Mouse (Mus musculus): Measurements from ENCODE around the gene Rogdi. TPM values are rescaled to one million over a fixed set of nuclear protein-coding genes. Genes with fewer than 3 reads are reported as not detected.

Gene Rogdi
- polyA plus RNA-seq, 1 experiment from 2014 or later = 164 TPM

Other genes starting within 250 kb of the Rogdi start
- 117 and 127 TPM in 2 replicates for gene Cdip1, start 223.3 kb downstream of the Rogdi start, polyA plus RNA-seq (2015; fragmentation: Nextera tagmentation; extraction: Ambion mirVana)
- gene 4930562C15Rik, start 178.1 kb downstream of the Rogdi start, polyA plus RNA-seq (2015; fragmentation: Nextera tagmentation; extraction: Ambion mirVana) = 0.26 and 0.36 TPM in 2 replicates
- gene Ubald1, start 133.2 kb downstream of the Rogdi start, polyA plus RNA-seq (2015; fragmentation: Nextera tagmentation; extraction: Ambion mirVana) = 54.9 and 63.3 TPM in 2 replicates
- 118 and 126 TPM in 2 replicates for gene Mgrn1, start 127.3 kb downstream of the Rogdi start, polyA plus RNA-seq (2015; fragmentation: Nextera tagmentation; extraction: Ambion mirVana)
- 117 and 119 TPM in 2 replicates for gene Nudt16l1, start 74.8 kb downstream of the Rogdi start, polyA plus RNA-seq (2015; fragmentation: Nextera tagmentation; extraction: Ambion mirVana)
- gene Anks3, start 49.3 kb downstream of the Rogdi start, polyA plus RNA-seq (2015; fragmentation: Nextera tagmentation; extraction: Ambion mirVana) = 75.1 and 78.8 TPM in 2 replicates
- gene Sept12, start 15.7 kb downstream of the Rogdi start, polyA plus RNA-seq (2015; fragmentation: Nextera tagmentation; extraction: Ambion mirVana) = not detected in 2 replicates
- 0.91 and 1.7 TPM in 2 replicates for gene Smim22, start 6.3 kb downstream of the Rogdi start, polyA plus RNA-seq (2015; fragmentation: Nextera tagmentation; extraction: Ambion mirVana)
- gene Glyr1, start 36.3 kb upstream of the Rogdi start, polyA plus RNA-seq (2015; fragmentation: Nextera tagmentation; extraction: Ambion mirVana) = 194 and 204 TPM in 2 replicates
- gene Ubn1, start 36.5 kb upstream of the Rogdi start, polyA plus RNA-seq (2015; fragmentation: Nextera tagmentation; extraction: Ambion mirVana) = 11.3 and 12.2 TPM in 2 replicates
- gene Ppl, start 118.9 kb upstream of the Rogdi start, polyA plus RNA-seq (2015; fragmentation: Nextera tagmentation; extraction: Ambion mirVana) = 0.06 and 0.11 TPM in 2 replicates
- 0.40 and 0.80 TPM in 2 replicates for gene Sec14l5, start 133.6 kb upstream of the Rogdi start, polyA plus RNA-seq (2015; fragmentation: Nextera tagmentation; extraction: Ambion mirVana)
- 10.4 and 11.4 TPM in 2 replicates for gene Nagpa, start 190.5 kb upstream of the Rogdi start, polyA plus RNA-seq (2015; fragmentation: Nextera tagmentation; extraction: Ambion mirVana)
- gene AU021092, start 208.7 kb upstream of the Rogdi start, polyA plus RNA-seq (2015; fragmentation: Nextera tagmentation; extraction: Ambion mirVana) = 15.7 and 16.3 TPM in 2 replicates
- 43.4 TPM in 2 replicates for gene Alg1, start 220.1 kb upstream of the Rogdi start, polyA plus RNA-seq (2015; fragmentation: Nextera tagmentation; extraction: Ambion mirVana)
- gene Eef2kmt, start 242.4 kb upstream of the Rogdi start, polyA plus RNA-seq (2015; fragmentation: Nextera tagmentation; extraction: Ambion mirVana) = 6.3 and 7.7 TPM in 2 replicates